8 mouse cellular contexts compared by ENCODE assay signal in genomic region chr4:132066101-132066773, GRCm38 (mm10). TPM values are rescaled to one million over a fixed set of nuclear protein-coding genes. Genes with fewer than 3 reads are reported as not detected.
DNase-seq lines count a peak whose midpoint lies in the region; ATAC-seq lines count a peak whose summit lies in the region.

No protein-coding gene starts in this region.

- H3K36me3 ChIP-seq in forebrain, embryonic 13.5 days (ENCODE audit: poor library complexity, severe bottlenecking), result no peaks in the 10 kb centered on the region

- no peak overlapping the region for H3K4me2 ChIP-seq in forebrain, embryonic 13.5 days

- H3K27ac ChIP-seq in forebrain, embryonic 13.5 days, result no peak overlapping the region

- no peaks in the 10 kb centered on the region for H3K9me3 ChIP-seq in forebrain, embryonic 13.5 days (replicated peaks)

- 53% methylated on average over 10 of the region's 10 CpGs for WGBS in forebrain, embryonic 13.5 days

- ATAC-seq in erythroblast, adult 5-6 weeks (replicated peaks; ENCODE audit: low FRiP score, poor library complexity, severe bottlenecking), result peak; percentile 23; the same call in 1 of the 2 replicates
- peak; percentile 13; the same call in 1 of the 2 replicates for ATAC-seq in megakaryocyte progenitor cell, adult 5-6 weeks (replicated peaks; ENCODE audit: poor library complexity)
- ATAC-seq in frontal cortex, adult (ENCODE audit: low TSS enrichment), result no peak
- ATAC-seq in forebrain, embryonic 13.5 days, result no peak

- no peak overlapping the region for H3K9ac ChIP-seq in forebrain, embryonic 13.5 days

- peaks cover 9% of the 10 kb centered on the region; the same call in 1 of the 2 replicates for H3K4me1 ChIP-seq in forebrain, embryonic 13.5 days

- peaks cover 32% of the 10 kb centered on the region for H3K27me3 ChIP-seq in forebrain, embryonic 13.5 days

- no peak overlapping the region for H3K4me3 ChIP-seq in forebrain, embryonic 13.5 days

- DNase-seq in right cerebral cortex, postnatal 4 days, result peak; percentile 21
- no peak for DNase-seq in right cerebral cortex, postnatal 36 days (ENCODE audit: low spot score in 2 of 2)
- DNase-seq in kidney, adult 18-20 months, result peak; percentile 94
- no peak for DNase-seq in thymus, adult 18-20 months

RNA-seq across cellular contexts. Expression of gene Gm10300, which starts 8.3 kb away (rescaled TPM):
- total RNA-seq in erythroblast, adult 5-6 weeks (2015; ENCODE audit: low replicate concordance), result 2.7 TPM in 1 of 2 replicates, not detected in the other
- 3.7 and 3.9 TPM in 2 replicates for total RNA-seq in erythroblast, adult 5-6 weeks (2017; ENCODE audit: low replicate concordance)
- total RNA-seq in megakaryocyte progenitor cell, adult 5-6 weeks (2015), result 0.07 and 0.34 TPM in 2 replicates
- total RNA-seq in megakaryocyte progenitor cell, adult 5-6 weeks (2017), result 0.50 and 0.61 TPM in 2 replicates
- polyA plus RNA-seq in forebrain, embryonic 13.5 days (2015; fragmentation: Nextera tagmentation; extraction: Ambion mirVana), result not detected in 2 replicates

RNA-seq across cellular contexts. Expression of gene Epb41, which starts 8.9 kb away (rescaled TPM):
- 1,733 and 1,940 TPM in 2 replicates for total RNA-seq in erythroblast, adult 5-6 weeks (2015; ENCODE audit: low replicate concordance)
- 3,282 and 3,570 TPM in 2 replicates for total RNA-seq in erythroblast, adult 5-6 weeks (2017; ENCODE audit: low replicate concordance)
- 42.5 and 53.5 TPM in 2 replicates for total RNA-seq in megakaryocyte progenitor cell, adult 5-6 weeks (2015)
- 49.7 and 78.9 TPM in 2 replicates for total RNA-seq in megakaryocyte progenitor cell, adult 5-6 weeks (2017)
- polyA plus RNA-seq in forebrain, embryonic 13.5 days (2015; fragmentation: Nextera tagmentation; extraction: Ambion mirVana), result 75.0 and 84.1 TPM in 2 replicates

Comparison
In these comparisons a context has a peak if more than half of its experiments do, and no peak if none do; other contexts are left out.
1. DNase-seq: peak in right cerebral cortex, postnatal 4 days (single experiment) and kidney, adult 18-20 months (single experiment); none in right cerebral cortex, postnatal 36 days (0 of 2) and thymus, adult 18-20 months (0 of 2).
2. ATAC-seq: peak in erythroblast, adult 5-6 weeks (single experiment) and megakaryocyte progenitor cell, adult 5-6 weeks (single experiment); none in frontal cortex, adult (single experiment) and forebrain, embryonic 13.5 days (single experiment).
3. RNA of gene Epb41, which starts 8.9 kb away (total RNA-seq): 1,733 to 3,570 TPM in erythroblast, adult 5-6 weeks; 42.5 to 78.9 TPM in megakaryocyte progenitor cell, adult 5-6 weeks; every median in the first group is over 10 times any median in the second.